Mouse (Mus musculus): ENCODE results near the gene Mob1a. TPM values are rescaled to one million over a fixed set of nuclear protein-coding genes. Genes with fewer than 3 reads are reported as not detected.

Gene Mob1a
- 28.3 and 35.1 TPM in 2 replicates for polyA plus RNA-seq (2012; rRNA removed)

- peak; percentile 92 to 94 for DNase-seq (ENCODE audit: low read depth in 1 of 2, low spot score in 2 of 2)
- under 1% methylated on average over 63 of the region's 65 CpGs for WGBS
- Histone ChIP-seq H3K4me1 (ENCODE audit: control insufficient read depth, insufficient read depth, insufficient read length) (peaks cover 23% of the 10 kb centered on the region), H3K27ac (ENCODE audit: insufficient read depth, low read length) (peak within 1 kb of the TSS; percentile 97), H3K36me3 (ENCODE audit: control insufficient read depth, insufficient read depth, low read length) (peaks cover 11% of the 10 kb centered on the region), H3K4me3 (ENCODE audit: extremely low read depth, insufficient read depth, insufficient read length) (peak within 1 kb of the TSS; percentile 94), H3K27me3 (ENCODE audit: control insufficient read depth, insufficient read depth, low read length) (no peaks in the 10 kb centered on the region)
- no peak for TF ChIP-seq CTCF (IDR thresholded peaks at IDR 0.05; ENCODE audit: extremely low read depth, insufficient read depth, insufficient read length, insufficient replicate concordance)
- peak; percentile 93 for TF ChIP-seq POLR2A (IDR thresholded peaks at IDR 0.05; ENCODE audit: low read depth, low read length)
Observed at GRCm38 (mm10) chr6:83325525-83326393, at the start of gene Mob1a, which contains the start of gene Mthfd2. TSS of gene Mob1a (plus strand) at chr6:83326016. TSS of gene Mthfd2 (minus strand) at chr6:83325908.

- no peaks in the 10 kb centered on the region for H3K27me3 ChIP-seq (ENCODE audit: control insufficient read depth, insufficient read depth, low read length)
- WGBS, result 75% methylated on average over 13 of the region's 13 CpGs
- no peaks in the 10 kb centered on the region for H3K36me3 ChIP-seq (ENCODE audit: control insufficient read depth, insufficient read depth, low read length)
- no peak overlapping the region for H3K27ac ChIP-seq (ENCODE audit: insufficient read depth, low read length)
- TF ChIP-seq POLR2A (IDR thresholded peaks at IDR 0.05; ENCODE audit: low read depth, low read length), result no peak
- TF ChIP-seq CTCF (IDR thresholded peaks at IDR 0.05; ENCODE audit: extremely low read depth, insufficient read depth, insufficient read length, insufficient replicate concordance), result no peak
- no peak overlapping the region for H3K4me3 ChIP-seq (ENCODE audit: extremely low read depth, insufficient read depth, insufficient read length)
- DNase-seq (ENCODE audit: low read depth in 1 of 2, low spot score in 2 of 2), result no peak
- no peaks in the 10 kb centered on the region; the same call in 1 of the 2 replicates for H3K4me1 ChIP-seq (ENCODE audit: control insufficient read depth, insufficient read depth, insufficient read length)
Observed at GRCm38 (mm10) chr6:83277151-83277550, 48.7 kb upstream of the Mob1a start.

GRCm38 (mm10) chr6:83278881-83279280, 46.9 kb upstream of the Mob1a start:
- H3K27ac ChIP-seq (ENCODE audit: insufficient read depth, low read length), result no peak overlapping the region
- no peaks in the 10 kb centered on the region for H3K4me1 ChIP-seq (ENCODE audit: control insufficient read depth, insufficient read depth, insufficient read length)
- H3K36me3 ChIP-seq (ENCODE audit: control insufficient read depth, insufficient read depth, low read length), result no peaks in the 10 kb centered on the region
- no peak overlapping the region for H3K4me3 ChIP-seq (ENCODE audit: extremely low read depth, insufficient read depth, insufficient read length)
- TF ChIP-seq POLR2A (IDR thresholded peaks at IDR 0.05; ENCODE audit: low read depth, low read length), result no peak
- TF ChIP-seq CTCF (IDR thresholded peaks at IDR 0.05; ENCODE audit: extremely low read depth, insufficient read depth, insufficient read length, insufficient replicate concordance), result peak; percentile 49; the same call in 1 of the 2 replicates
- H3K27me3 ChIP-seq (ENCODE audit: control insufficient read depth, insufficient read depth, low read length), result no peaks in the 10 kb centered on the region
- DNase-seq (ENCODE audit: low read depth in 1 of 2, low spot score in 2 of 2), result no peak
- 34% methylated on average over 2 of the region's 2 CpGs for WGBS

- DNase-seq (ENCODE audit: low read depth in 1 of 2, low spot score in 2 of 2), result no peak
- 81% methylated on average over 8 of the region's 8 CpGs for WGBS
- no peak for TF ChIP-seq POLR2A (IDR thresholded peaks at IDR 0.05; ENCODE audit: low read depth, low read length)
- TF ChIP-seq CTCF (IDR thresholded peaks at IDR 0.05; ENCODE audit: extremely low read depth, insufficient read depth, insufficient read length, insufficient replicate concordance), result no peak
- Histone ChIP-seq H3K27me3 (ENCODE audit: control insufficient read depth, insufficient read depth, low read length) (no peaks in the 10 kb centered on the region), H3K4me3 (ENCODE audit: extremely low read depth, insufficient read depth, insufficient read length) (no peak overlapping the region), H3K36me3 (ENCODE audit: control insufficient read depth, insufficient read depth, low read length) (no peaks in the 10 kb centered on the region), H3K4me1 (ENCODE audit: control insufficient read depth, insufficient read depth, insufficient read length) (no peaks in the 10 kb centered on the region), H3K27ac (ENCODE audit: insufficient read depth, low read length) (no peak overlapping the region)
Observed at GRCm38 (mm10) chr6:83280256-83280955, 45.4 kb upstream of the Mob1a start.

- Histone ChIP-seq H3K4me3 (ENCODE audit: extremely low read depth, insufficient read depth, insufficient read length) (no peak overlapping the region), H3K27ac (ENCODE audit: insufficient read depth, low read length) (no peak overlapping the region), H3K36me3 (ENCODE audit: control insufficient read depth, insufficient read depth, low read length) (peaks cover 3% of the 10 kb centered on the region), H3K27me3 (ENCODE audit: control insufficient read depth, insufficient read depth, low read length) (no peaks in the 10 kb centered on the region), H3K4me1 (ENCODE audit: control insufficient read depth, insufficient read depth, insufficient read length) (no peaks in the 10 kb centered on the region)
- no peak for TF ChIP-seq POLR2A (IDR thresholded peaks at IDR 0.05; ENCODE audit: low read depth, low read length)
- 81% methylated on average over 7 of the region's 7 CpGs for WGBS
- DNase-seq (ENCODE audit: low read depth in 1 of 2, low spot score in 2 of 2), result no peak
Observed at GRCm38 (mm10) chr6:83300447-83301229, 25.2 kb upstream of the Mob1a start.

- DNase-seq (ENCODE audit: low read depth in 1 of 2, low spot score in 2 of 2), result no peak
- Histone ChIP-seq H3K4me1 (ENCODE audit: control insufficient read depth, insufficient read depth, insufficient read length) (no peaks in the 10 kb centered on the region), H3K27ac (ENCODE audit: insufficient read depth, low read length) (no peak overlapping the region), H3K4me3 (ENCODE audit: extremely low read depth, insufficient read depth, insufficient read length) (no peak overlapping the region), H3K27me3 (ENCODE audit: control insufficient read depth, insufficient read depth, low read length) (no peaks in the 10 kb centered on the region), H3K36me3 (ENCODE audit: control insufficient read depth, insufficient read depth, low read length) (peaks cover 4% of the 10 kb centered on the region)
- TF ChIP-seq POLR2A (IDR thresholded peaks at IDR 0.05; ENCODE audit: low read depth, low read length), result no peak
- no peak for TF ChIP-seq CTCF (IDR thresholded peaks at IDR 0.05; ENCODE audit: extremely low read depth, insufficient read depth, insufficient read length, insufficient replicate concordance)
- 81% methylated on average over 2 of the region's 2 CpGs for whole genome bisulfite sequencing
Observed at GRCm38 (mm10) chr6:83301294-83301693, 24.5 kb upstream of the Mob1a start.
